Mouse (Mus musculus): ENCODE data around the gene Tuft1.

- TF ChIP-seq CTCF (IDR thresholded peaks at IDR 0.05) (no peak), POLR2A (IDR thresholded peaks at IDR 0.05; ENCODE audit: insufficient read depth, low read depth, low read length) (no peak), EP300 (IDR thresholded peaks at IDR 0.05; ENCODE audit: insufficient read depth, low read depth, low read length) (no peak)
Measured at GRCm38 (mm10) chr3:94597224-94597779, 61.4 kb downstream of the Tuft1 start.

All from heart, adult 2 months (tissue).